Mouse (Mus musculus) megakaryocyte, adult 5-6 weeks (primary cell): ENCODE measurements at regions not wholly inside any gene's neighbourhood (a gene's known extent, or its start where the extent isn't known, plus 50 kb on each side); places are given as distances from the start of the nearest gene placed in this dataset.
"Not testable (repeated sequence)": the region's sequence is repeated elsewhere in the genome, so short reads cannot be mapped to it uniquely, and the experiment has no call there.

Source experiments
- ATAC-seq: 2 replicates; pipeline ENCODE4 v1.8.0; 2016; ENCODE audit warnings: mild to moderate bottlenecking, inconsistent platforms; ENCODE audit not compliant: poor library complexity, severe bottlenecking

DNA sequence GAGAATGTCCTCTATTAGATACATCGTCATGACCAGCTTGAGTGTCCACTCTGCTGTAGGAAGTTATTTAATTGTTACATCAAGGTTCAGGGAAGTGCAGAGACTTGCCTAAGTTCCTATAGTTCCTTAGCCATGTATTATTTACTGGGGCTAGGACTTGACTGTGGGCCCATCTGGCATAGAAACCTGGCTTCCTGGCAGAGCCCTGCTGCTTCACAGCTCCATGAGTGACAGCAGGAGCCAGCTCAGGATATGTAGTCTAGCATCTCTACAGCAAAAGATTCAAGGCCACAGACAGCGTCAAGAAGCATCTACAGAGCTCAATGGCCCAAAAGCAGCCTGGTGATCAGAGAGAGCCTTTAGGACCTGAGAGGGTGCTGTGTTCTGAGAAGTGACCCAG is 163.2 kb upstream of the Unc93a2 start:
- no peak for ATAC-seq

DNA sequence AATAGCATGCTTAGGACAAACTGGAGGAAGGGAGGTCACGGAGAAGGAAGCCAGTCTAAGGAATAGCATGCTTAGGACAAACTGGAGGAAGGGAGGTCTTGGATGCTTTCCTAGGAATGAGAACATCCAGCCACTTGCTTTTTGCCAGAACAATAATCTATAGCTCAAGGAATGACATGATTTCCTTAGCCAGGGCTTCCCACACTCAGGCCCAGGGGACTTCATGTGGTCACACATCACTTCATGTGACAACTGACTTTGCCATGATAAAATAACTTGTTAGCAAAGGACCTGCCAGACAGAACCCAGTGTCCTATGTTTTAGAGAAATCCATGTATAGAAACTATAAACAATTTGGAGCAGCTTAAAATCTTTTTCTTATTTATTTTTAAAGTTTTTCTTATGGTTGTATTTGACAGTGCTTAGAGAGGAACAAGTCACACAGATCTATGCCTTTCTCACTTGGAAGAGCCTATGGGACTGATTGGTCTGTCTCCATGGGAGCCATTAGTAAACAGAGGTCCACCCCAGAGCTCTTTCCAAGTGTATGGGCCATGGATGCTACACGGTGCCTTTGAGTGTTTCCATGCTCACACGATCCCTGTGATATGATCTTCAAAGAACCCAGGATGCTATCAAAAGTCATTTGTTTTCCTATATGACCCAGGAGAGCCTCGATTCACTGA is 153.3 kb upstream of the Unc93a2 start:
- ATAC-seq = no peak

DNA sequence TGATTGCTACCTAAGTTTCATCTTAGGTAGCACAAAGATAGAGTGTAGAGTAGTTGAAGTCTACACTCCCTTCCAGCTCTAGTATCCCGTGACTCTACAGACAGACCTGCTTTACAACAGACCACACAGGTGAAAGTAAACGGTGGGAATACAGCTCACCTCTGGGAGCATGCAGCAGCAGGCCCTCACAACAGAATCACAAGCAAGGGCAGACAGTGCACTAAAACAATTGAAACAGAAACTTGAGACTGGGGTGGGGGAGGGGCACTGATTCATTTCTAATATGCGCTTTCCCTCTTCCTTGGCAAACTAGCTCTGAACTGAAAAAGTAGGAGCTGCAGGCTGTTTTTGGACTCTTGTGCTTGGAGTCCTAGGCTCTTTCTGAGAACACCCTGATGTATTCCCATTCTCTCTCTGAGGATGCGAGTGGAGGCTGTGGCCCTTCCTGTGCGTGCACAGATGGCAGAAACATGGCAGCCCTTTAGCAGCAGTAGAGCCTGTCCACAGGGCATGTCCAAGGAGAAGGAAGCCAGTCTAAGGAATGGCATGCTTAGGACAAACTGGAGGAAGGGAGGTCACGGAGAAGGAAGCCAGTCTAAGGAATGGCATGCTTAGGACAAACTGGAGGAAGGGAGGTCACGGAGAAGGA is 152.5 kb upstream of the Unc93a2 start:
- no peak for ATAC-seq

DNA sequence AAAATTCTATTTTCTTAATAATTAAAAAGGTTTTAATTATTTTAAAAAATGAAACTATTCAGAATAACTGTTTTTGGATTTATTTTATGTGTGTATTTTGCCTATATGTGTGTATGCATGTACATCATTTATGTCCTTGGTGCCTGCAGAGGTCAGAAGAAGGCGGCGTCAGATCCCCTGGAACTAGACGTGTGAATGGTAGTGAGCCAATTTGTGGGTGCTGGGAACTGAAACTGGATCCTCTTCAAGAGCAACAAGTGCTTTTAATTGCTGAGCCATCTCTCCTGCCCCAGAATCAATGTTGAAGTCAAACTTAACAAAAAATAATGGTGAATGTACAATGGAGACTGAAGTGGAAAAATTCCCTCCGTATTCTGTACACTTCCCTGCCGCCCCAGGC is 151.9 kb upstream of the Unc93a2 start:
- no peak for ATAC-seq

DNA sequence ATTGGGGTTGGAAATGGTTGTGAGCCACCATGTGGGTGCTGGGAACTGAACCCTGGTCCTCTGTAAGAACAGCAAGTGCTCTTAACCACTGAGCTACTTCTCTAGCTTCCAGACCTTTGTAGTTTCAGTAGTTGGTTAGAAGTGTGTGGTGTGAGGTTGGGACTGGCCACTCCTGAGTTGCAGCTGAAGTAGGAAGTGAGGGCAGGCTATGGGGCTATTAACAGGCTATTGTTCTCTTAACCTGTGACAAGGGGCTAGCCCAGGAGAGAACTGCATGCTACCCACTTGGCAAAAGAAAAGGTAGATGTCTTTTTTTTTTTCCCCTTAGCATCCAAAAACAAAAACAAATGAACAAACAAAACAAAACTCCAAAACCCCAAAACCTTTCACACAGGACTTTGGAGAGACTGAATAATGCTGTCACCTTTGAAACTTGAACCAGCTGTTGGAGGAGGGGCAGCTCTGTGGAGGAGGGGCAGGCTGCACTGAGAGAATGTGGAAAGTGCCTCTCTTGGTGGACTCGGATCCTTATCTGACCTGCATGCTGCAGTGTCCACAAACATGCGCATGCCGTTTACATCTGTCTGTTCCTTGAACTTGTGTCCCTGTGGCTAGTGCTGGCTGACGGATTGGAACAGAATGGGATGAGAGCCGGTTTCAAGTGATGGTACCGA is 149.3 kb upstream of the Unc93a2 start:
- no peak for ATAC-seq

DNA sequence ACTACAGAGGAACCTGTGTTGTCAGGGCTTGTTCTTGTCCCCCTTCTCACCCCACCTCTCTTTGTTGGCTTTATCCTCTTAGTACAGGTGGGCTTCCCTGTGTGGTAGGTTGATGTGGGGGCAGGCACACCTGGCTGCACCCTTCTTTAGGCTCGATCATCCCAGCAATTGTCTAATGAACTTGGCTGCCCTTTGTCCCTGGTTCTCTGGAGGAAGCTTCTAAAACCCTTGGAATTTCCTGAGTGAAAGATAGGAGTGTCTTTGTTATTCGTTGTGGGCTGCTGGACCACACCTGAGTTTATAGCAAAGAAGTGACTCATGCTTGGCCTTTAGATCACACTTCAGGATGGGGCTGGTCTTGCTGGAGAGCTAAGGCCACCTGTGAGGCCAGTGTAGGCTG is 148.3 kb upstream of the Unc93a2 start:
- no peak for ATAC-seq

DNA sequence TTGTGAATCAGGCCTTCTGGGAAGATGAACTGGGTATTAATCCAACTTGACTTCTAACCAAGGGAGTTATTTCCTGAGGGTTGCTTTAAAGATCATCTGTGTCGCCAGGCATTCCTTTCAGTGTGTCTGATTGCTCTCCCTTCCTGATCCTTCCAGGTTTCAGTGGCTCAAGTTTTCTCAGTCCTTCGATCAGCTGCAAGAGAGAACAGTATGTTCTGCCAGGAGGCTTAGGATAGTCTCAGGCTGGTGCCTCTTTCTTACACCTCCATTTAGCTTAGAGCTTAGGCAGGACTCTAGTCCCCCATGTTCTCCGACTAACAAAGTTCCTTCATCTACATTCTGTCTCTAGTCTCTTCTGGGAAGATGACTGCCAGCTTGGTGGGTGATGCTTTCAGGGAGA is 147.4 kb upstream of the Unc93a2 start:
- ATAC-seq = no peak

DNA sequence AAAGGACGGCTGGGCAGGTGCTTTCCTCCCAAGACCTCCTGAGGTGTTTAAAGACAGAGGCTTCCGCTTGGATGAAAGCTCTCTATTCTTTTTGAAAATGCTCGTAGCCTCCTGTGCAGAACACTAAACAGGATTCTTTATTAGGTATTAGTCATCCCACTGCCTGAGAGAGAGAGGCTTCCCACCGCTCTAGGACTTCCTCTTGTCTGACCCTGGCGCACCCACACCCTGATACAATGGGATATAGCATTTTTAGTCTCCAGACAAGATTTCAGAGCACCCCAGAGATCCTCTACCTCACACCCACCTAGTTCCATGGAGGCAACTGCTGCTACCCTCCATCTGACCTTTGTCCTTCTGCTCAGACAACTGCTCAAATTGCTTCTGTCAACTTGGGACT is 144.0 kb upstream of the Unc93a2 start:
- ATAC-seq = no peak

DNA sequence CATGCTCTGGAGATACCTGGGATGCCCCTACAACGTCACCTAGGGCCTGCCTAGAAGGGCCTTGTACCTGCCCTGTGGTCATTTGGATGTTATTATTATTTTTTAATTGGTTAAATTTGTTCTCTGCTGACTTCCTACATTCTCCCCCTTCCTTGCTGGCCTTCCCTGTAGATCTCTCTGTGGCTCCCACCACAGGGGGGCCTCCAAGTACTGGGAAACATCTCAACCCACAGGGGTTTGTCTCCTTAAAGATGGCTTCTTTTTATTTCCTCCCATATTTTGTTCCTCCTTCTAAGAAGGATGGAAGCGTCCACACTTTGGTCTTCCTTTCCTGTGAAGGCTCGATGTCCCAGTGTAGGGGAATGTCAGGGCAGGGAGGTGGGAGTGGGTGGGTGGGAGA is 142.4 kb upstream of the Unc93a2 start:
- ATAC-seq = no peak

DNA sequence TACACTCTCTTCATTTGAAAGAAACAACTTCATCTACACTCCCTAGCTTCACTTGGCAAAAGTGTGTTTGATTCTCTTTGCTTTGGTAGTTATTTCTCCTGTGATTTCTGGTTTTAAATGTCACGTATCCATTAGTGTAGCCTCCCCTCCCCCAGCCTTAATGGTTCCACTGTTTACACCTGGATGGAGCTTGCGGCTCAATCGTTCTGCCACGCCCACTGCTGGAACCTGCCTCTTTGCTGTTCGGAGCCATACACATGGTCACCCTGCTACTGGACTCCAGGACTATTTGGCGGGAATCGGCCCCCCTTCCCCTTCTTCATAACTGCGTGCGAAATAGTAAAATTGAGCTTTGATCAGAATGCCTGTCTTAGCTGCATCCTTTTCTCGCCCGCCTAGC is 139.2 kb upstream of the Unc93a2 start:
- ATAC-seq = not testable (repeated sequence)

DNA sequence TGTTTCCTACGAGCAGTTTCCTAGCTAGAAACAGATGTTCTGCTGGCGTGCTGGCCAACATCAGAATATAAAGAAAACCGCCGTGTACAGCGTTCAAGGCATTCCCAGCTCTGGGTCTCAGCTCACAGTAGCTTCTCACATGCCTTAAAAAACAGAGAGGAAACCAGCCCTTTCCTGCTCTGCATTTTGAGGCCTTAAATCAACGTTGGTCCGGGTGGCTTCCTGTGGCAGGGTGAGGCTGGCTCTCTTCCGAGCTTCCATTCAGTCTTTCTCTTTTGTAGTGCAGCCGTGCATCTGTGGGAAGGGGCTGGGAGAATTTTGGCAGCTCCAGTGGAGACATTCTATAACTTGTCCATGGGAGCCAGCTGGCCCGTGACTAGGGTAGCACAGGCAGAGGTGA is 135.9 kb upstream of the Unc93a2 start:
- no peak for ATAC-seq
